27 mouse cellular contexts compared by ENCODE assay signal in genomic region chr4:83425119-83425518, GRCm38 (mm10).
"Had no signal": no experiment of that assay in that cellular context is flagged by ENCODE, and none has a peak within 500 bp of the region (broad histone marks: within the 10 kb centered on the region; RNA-seq: fewer than 3 reads in every experiment).

No protein-coding gene starts in this region.

- H3K9ac ChIP-seq: embryonic facial prominence, embryonic 12.5 days; embryonic facial prominence, embryonic 13.5 days; embryonic facial prominence, embryonic 15.5 days; forebrain, embryonic 12.5 days; forebrain, embryonic 13.5 days; forebrain, embryonic 15.5 days; forebrain, postnatal 0 days had no signal

- H3K4me1 ChIP-seq: embryonic facial prominence, embryonic 10.5 days; embryonic facial prominence, embryonic 12.5 days; embryonic facial prominence, embryonic 13.5 days; embryonic facial prominence, embryonic 15.5 days; forebrain, embryonic 10.5 days; forebrain, embryonic 12.5 days had no signal

- H3K9me3 ChIP-seq: embryonic facial prominence, embryonic 10.5 days; embryonic facial prominence, embryonic 12.5 days; embryonic facial prominence, embryonic 13.5 days; embryonic facial prominence, embryonic 15.5 days; forebrain, embryonic 10.5 days; forebrain, embryonic 12.5 days; forebrain, embryonic 13.5 days; forebrain, embryonic 15.5 days had no signal

- DNase-seq: cerebellum, adult 2 months; cerebellum, adult 8-10 months; cerebellum, adult 9-11 months; cerebellum, postnatal 10 days; cerebellum, postnatal 14 days; cerebellum, postnatal 25 days; cerebellum, postnatal 36 days; embryo, embryonic 11 days; forebrain, postnatal 0 days; gastrocnemius, adult 2 months; gastrocnemius, postnatal 10 days; gastrocnemius, postnatal 14 days; gastrocnemius, postnatal 25 days; gastrocnemius, postnatal 36 days; heart, adult 18-20 months; heart, adult 2 months had no signal

- ATAC-seq: forebrain, embryonic 13.5 days; forebrain, embryonic 14.5 days; forebrain, embryonic 15.5 days; forebrain, embryonic 16.5 days; forebrain, postnatal 0 days had no signal

- H3K27ac ChIP-seq: embryonic facial prominence, embryonic 10.5 days; embryonic facial prominence, embryonic 12.5 days; embryonic facial prominence, embryonic 13.5 days; embryonic facial prominence, embryonic 15.5 days; forebrain, embryonic 10.5 days; forebrain, embryonic 12.5 days; forebrain, embryonic 13.5 days; forebrain, embryonic 15.5 days; gastrocnemius, adult 2 months; heart, adult 2 months had no signal

- H3K4me3 ChIP-seq: embryonic facial prominence, embryonic 10.5 days; embryonic facial prominence, embryonic 12.5 days; embryonic facial prominence, embryonic 13.5 days; embryonic facial prominence, embryonic 15.5 days; erythroblast, embryonic 14.5 days; forebrain, embryonic 10.5 days; forebrain, embryonic 12.5 days; forebrain, embryonic 13.5 days; forebrain, embryonic 15.5 days; gastrocnemius, adult 2 months; heart, adult 2 months had no signal

- H3K4me2 ChIP-seq: embryonic facial prominence, embryonic 12.5 days; embryonic facial prominence, embryonic 13.5 days; embryonic facial prominence, embryonic 15.5 days; forebrain, embryonic 12.5 days; forebrain, embryonic 13.5 days; forebrain, embryonic 15.5 days had no signal

- H3K27me3 ChIP-seq: embryonic facial prominence, embryonic 12.5 days; embryonic facial prominence, embryonic 13.5 days; embryonic facial prominence, embryonic 15.5 days; forebrain, embryonic 12.5 days; forebrain, embryonic 13.5 days; forebrain, embryonic 15.5 days had no signal
